Mouse (Mus musculus) thymus, adult 2 months (tissue): ENCODE results near the gene Pgm5.

Experiments used
- CTCF ChIP-seq: fragments of 200-500 bp; IDR thresholded peaks from 2 replicates; pipeline ENCODE4 v1.5.1; 2012; ENCODE audit warnings: mild to moderate bottlenecking, control low read depth, low read length, moderate library complexity, borderline replicate concordance; ENCODE audit not compliant: control insufficient read depth, poor library complexity, insufficient read depth; ENCODE audit errors: extremely low read depth
- POLR2A ChIP-seq: fragments of 200-500 bp; IDR thresholded peaks from 2 replicates; pipeline ENCODE4 v1.6.1; 2012; ENCODE audit warnings: mild to moderate bottlenecking, low read length, control low read depth, moderate library complexity; ENCODE audit not compliant: control insufficient read depth, poor library complexity, insufficient read depth; ENCODE audit errors: extremely low read depth

GRCm38 (mm10) chr19:24652342-24653019 is 209.2 kb downstream of the Pgm5 start:
- TF ChIP-seq CTCF = no peak
- TF ChIP-seq POLR2A = no peak
